Mouse (Mus musculus) urinary bladder, adult 2 months (tissue): ENCODE results near the gene Syncrip. TPM values are rescaled to one million over a fixed set of nuclear protein-coding genes. Genes with fewer than 3 reads are reported as not detected.

Source experiments
- polyA plus RNA-seq: library from polyadenylated mRNA; depleted of rRNA; stranded (reverse); fragments of >200 nt; gene quantifications from 2 replicates; pipeline ENCODE4 v1.2.3, GENCODE M21; 2012; rRNA removed

Syncrip gene
- polyA plus RNA-seq, 1 experiment = 15.9 TPM

Other genes with a start within 250 kb of the Syncrip start
- 42.1 and 46.8 TPM in 2 replicates for gene Nt5e, start 155.4 kb downstream of the Syncrip start, polyA plus RNA-seq
- gene Snx14, start 43.6 kb downstream of the Syncrip start, polyA plus RNA-seq = 39.2 and 44.4 TPM in 2 replicates
- gene Gm20537, start 26.0 kb downstream of the Syncrip start, polyA plus RNA-seq = 0.51 TPM in 1 of 2 replicates, not detected in the other
- 9.7 and 10.3 TPM in 2 replicates for gene Zfp949, start 65.4 kb upstream of the Syncrip start, polyA plus RNA-seq
- 0.03 TPM in 1 of 2 replicates, not detected in the other for gene Trim43a, start 98.3 kb upstream of the Syncrip start, polyA plus RNA-seq
- gene Mthfsl, start 237.7 kb upstream of the Syncrip start, polyA plus RNA-seq = 28.8 and 36.1 TPM in 2 replicates
- gene Bcl2a1d, start 249.3 kb upstream of the Syncrip start, polyA plus RNA-seq = 2.9 and 3.0 TPM in 2 replicates